Mouse (Mus musculus): ENCODE data around the gene Lrtm1. TPM values are rescaled to one million over a fixed set of nuclear protein-coding genes. Genes with fewer than 3 reads are reported as not detected.

The Lrtm1 gene
- total RNA-seq (2023; ENCODE audit: inconsistent age) = not detected in 4 replicates

DNA sequence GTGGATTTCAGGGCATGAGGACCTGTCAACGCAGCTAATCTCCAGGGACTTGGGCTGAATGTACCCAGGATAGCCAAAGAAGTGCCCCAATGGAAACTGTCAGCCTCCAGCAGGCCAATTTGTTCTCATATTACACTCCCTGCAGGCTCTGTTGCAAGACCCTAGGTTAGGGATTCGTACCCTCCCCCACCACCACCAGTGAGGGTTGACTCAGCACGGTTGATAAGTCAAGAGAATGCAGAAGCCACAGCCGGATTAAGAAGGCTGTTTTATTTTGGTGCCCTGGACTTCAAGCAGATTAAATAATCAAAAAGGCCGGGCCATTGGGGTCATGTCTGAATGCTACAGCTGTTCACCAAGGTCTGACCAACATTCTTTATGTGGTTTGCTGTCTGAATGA, at the start of gene Lrtm1:
Lrtm1 (plus strand) TSS at position 326 of the 400 bp plus-strand sequence.

All from B cell, adult (primary cell).